Mouse (Mus musculus): Measurements from ENCODE around the gene March9.
A peak's percentile ranks its signal among the peaks of the same experiment; 100 is the strongest.

DNA sequence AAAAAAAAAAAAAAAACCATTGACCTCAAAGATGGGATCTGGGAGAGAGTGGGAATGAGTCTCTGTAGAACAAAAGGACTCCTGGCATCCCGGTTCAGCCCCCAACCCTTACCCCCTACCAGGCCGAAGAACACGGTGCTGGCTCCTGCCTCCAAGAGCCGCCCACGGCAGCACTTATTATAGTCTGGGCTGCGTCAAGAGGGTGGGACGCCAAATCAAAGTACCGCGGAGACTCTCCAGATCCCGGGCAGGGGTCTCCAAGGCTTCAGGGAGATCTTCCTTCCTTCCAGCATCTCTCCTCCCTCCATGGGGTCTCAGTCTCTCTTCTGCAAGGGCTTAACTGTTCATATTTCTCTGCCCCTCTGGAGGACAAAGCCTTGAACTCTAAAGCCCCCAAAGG, 17.5 kb upstream of the March9 start:
- TF ChIP-seq POLR2A (IDR thresholded peaks at IDR 0.05; ENCODE audit: extremely low read depth, insufficient read depth, low read length), result peak; percentile 38; the same call in 1 of the 2 replicates
- TF ChIP-seq CTCF (IDR thresholded peaks at IDR 0.05; ENCODE audit: extremely low read depth, insufficient read depth, low read length), result no peak
